Mouse (Mus musculus) hindbrain, embryonic 15.5 days (tissue): Measurements from ENCODE around the gene Pdlim5. TPM values are rescaled to one million over a fixed set of nuclear protein-coding genes. Genes with fewer than 3 reads are reported as not detected.

Experiments used
- ATAC-seq: fragments of 200-750 bp; cut with Nextera tagmentation; 2 replicates; pipeline ENCODE4 v1.8.0; 2017; ENCODE audit warnings: low read depth, moderate number of reproducible peaks, moderate TSS enrichment; ENCODE audit not compliant: low FRiP score
- H3K27ac ChIP-seq: fragments of 300-500 bp; sonication (generic); replicated peaks from 2 replicates; pipeline ENCODE4 v1.5.1; 2015; ENCODE audit warnings: mild to moderate bottlenecking, inconsistent platforms
- H3K27me3 ChIP-seq: fragments of 300-500 bp; sonication (generic); 2 replicates; pipeline ENCODE4 v1.6.1; 2015; ENCODE audit warnings: control low read depth, inconsistent platforms
- H3K36me3 ChIP-seq: fragments of 300-500 bp; sonication (generic); 2 replicates; pipeline ENCODE4 v1.6.1; 2015; ENCODE audit warnings: control low read depth, inconsistent platforms
- H3K4me1 ChIP-seq: fragments of 300-500 bp; sonication (generic); replicated peaks from 2 replicates; pipeline ENCODE4 v1.6.1; 2015; ENCODE audit warnings: control low read depth, inconsistent platforms
- H3K4me2 ChIP-seq: fragments of 300-500 bp; sonication (generic); 2 replicates; pipeline ENCODE4 v1.6.1; 2015; ENCODE audit warnings: moderate library complexity, mild to moderate bottlenecking, inconsistent platforms
- H3K4me3 ChIP-seq: fragments of 300-500 bp; sonication (generic); 2 replicates; pipeline ENCODE4 v1.5.1; 2015; ENCODE audit warnings: mild to moderate bottlenecking, inconsistent platforms
- H3K9ac ChIP-seq: fragments of 300-500 bp; sonication (generic); 2 replicates; pipeline ENCODE4 v1.6.1; 2015; ENCODE audit warnings: inconsistent platforms
- H3K9me3 ChIP-seq: fragments of 300-500 bp; sonication (generic); 2 replicates; pipeline ENCODE4 v1.6.1; 2016; ENCODE audit warnings: control low read depth, inconsistent platforms
- WGBS: fragments of 180-500 bp; shearing (Covaris S2); methylation state at CpG from one replicate; pipeline ENCODE4 v1.1.7; 2015; 5-methylcytosine and 5-hydroxymethylcytosine counted together
- polyA plus RNA-seq: library from polyadenylated mRNA; unstranded; fragments of >200 nt; fragmentation: Nextera tagmentation; extraction: Ambion mirVana; gene quantifications from 2 replicates; pipeline ENCODE4 v1.2.1, GENCODE M21; 2015

The Pdlim5 gene
- polyA plus RNA-seq, 1 experiment from 2014 or later, result 15.0 TPM

- Histone ChIP-seq H3K27ac (no peak overlapping the region), H3K27me3 (peaks cover 6% of the 10 kb centered on the region; the same call in 1 of the 2 replicates), H3K9ac (no peak overlapping the region), H3K9me3 (no peaks in the 10 kb centered on the region), H3K4me2 (no peak overlapping the region), H3K4me3 (no peak overlapping the region), H3K4me1 (peaks cover 15% of the 10 kb centered on the region), H3K36me3 (no peaks in the 10 kb centered on the region)
- 68% methylated on average over 5 of the region's 5 CpGs for WGBS
- ATAC-seq, result no peak
Measured at GRCm38 (mm10) chr3:142391531-142391930, 4.0 kb downstream of the Pdlim5 start.

DNA sequence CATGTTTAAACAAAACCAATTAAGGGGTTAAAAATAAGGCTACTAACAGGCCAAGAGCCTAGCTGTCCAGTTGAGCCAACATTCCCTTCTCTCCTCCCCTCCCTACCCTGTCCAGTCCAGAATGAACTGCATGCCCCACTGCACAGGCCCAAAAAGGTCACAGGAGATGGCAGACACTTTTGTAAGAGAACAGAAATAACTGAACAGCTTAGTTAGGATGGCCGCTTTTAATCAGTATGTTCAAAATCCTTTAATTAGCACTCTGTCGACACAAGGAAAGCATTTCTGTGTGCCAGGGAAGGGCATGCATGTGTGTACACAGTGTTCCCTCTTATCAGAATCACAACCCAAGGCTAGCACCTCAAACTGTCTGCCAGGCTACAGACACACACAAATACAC is 5.2 kb downstream of the Pdlim5 start:
- Histone ChIP-seq H3K9me3 (no peaks in the 10 kb centered on the region), H3K9ac (no peak overlapping the region), H3K4me1 (peaks cover 15% of the 10 kb centered on the region), H3K27me3 (peaks cover 6% of the 10 kb centered on the region; the same call in 1 of the 2 replicates), H3K4me2 (no peak overlapping the region), H3K4me3 (no peak overlapping the region), H3K36me3 (no peaks in the 10 kb centered on the region), H3K27ac (no peak overlapping the region)
- 38% methylated on average over 2 of the region's 2 CpGs for WGBS
- ATAC-seq, result no peak

DNA sequence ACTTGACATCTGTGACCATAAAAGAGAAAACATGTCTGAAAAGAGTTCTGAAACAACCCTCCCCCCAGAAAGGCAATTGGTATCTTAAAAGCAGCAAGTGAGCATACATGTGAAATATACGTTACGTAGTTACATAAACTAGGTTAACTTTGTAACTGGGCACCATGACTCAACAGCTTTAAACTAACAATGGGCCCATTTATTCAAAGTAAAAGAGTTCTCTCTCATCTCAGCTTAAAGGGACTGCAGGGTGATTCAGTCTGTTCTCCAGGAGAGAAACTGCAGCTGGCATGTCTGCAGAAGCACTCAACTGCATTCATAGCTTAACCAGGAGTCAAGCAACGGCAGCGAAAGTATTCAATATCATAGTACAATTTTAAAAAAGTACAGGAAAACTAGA is 7.3 kb downstream of the Pdlim5 start:
- H3K4me1 ChIP-seq, result no peaks in the 10 kb centered on the region
- WGBS, result 80% methylated on average over 4 of the region's 4 CpGs
- no peak for ATAC-seq
- H3K27ac ChIP-seq, result no peak overlapping the region
- no peak overlapping the region for H3K9ac ChIP-seq
- no peaks in the 10 kb centered on the region for H3K36me3 ChIP-seq
- no peaks in the 10 kb centered on the region for H3K9me3 ChIP-seq
- no peak overlapping the region for H3K4me2 ChIP-seq
- no peaks in the 10 kb centered on the region for H3K27me3 ChIP-seq
- no peak overlapping the region for H3K4me3 ChIP-seq

GRCm38 (mm10) chr3:142386505-142386904 is 9.0 kb downstream of the Pdlim5 start:
- H3K36me3 ChIP-seq, result no peaks in the 10 kb centered on the region
- H3K27ac ChIP-seq, result no peak overlapping the region
- no peaks in the 10 kb centered on the region for H3K27me3 ChIP-seq
- H3K4me1 ChIP-seq, result no peaks in the 10 kb centered on the region
- 91% methylated on average over 4 of the region's 4 CpGs for WGBS
- no peak for ATAC-seq
- H3K4me3 ChIP-seq, result no peak overlapping the region
- no peak overlapping the region for H3K9ac ChIP-seq
- no peak overlapping the region for H3K4me2 ChIP-seq
- no peaks in the 10 kb centered on the region for H3K9me3 ChIP-seq

DNA sequence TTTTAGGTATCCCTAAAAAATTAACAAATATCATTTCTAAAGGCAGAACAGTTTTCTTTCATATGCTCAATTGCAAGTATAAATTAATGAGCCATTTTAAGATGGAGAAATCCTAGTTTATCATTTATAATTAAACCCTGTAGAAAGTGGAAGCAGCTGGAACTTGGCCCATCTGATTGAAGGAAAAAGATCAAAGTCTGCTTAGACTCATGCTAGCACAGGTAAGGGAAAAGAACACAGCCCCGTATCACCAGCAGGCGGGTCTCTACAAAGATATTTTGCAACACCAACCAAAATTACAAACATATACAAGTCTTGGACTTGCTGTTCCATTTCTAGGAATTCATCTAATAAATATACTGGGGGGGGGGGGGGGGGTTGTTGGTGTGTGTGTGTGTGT is 9.8 kb downstream of the Pdlim5 start:
- WGBS, result 87% methylated on average over 2 of the region's 2 CpGs
- Histone ChIP-seq H3K4me3 (no peak overlapping the region), H3K27me3 (no peaks in the 10 kb centered on the region), H3K4me2 (no peak overlapping the region), H3K4me1 (no peaks in the 10 kb centered on the region), H3K27ac (no peak overlapping the region), H3K36me3 (no peaks in the 10 kb centered on the region), H3K9ac (no peak overlapping the region), H3K9me3 (no peaks in the 10 kb centered on the region)
- no peak for ATAC-seq

DNA sequence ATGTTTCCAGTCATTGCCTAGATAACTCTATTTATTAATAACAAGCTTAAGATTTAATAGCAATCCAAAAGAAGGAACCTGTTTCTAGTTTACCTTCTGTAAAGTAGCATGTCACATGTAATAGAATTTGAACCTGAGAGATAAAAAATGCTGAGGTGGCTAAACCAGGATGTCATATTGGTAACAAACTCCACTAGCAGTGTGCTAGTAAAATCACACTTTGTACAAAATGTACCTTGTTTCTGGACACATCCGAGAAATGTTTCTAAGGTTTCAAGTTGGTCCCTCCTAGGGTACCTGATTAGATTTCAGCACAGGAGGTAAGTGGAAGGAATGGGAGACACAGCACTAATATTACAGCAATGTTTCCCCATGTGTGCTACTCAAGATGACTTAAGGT is 18.9 kb downstream of the Pdlim5 start:
- Histone ChIP-seq H3K27ac (no peak overlapping the region), H3K4me1 (0 out of 2 replicates have a peak, but pooled peaks cover 3% of the 10 kb centered on the region), H3K9me3 (no peaks in the 10 kb centered on the region), H3K4me3 (no peak overlapping the region), H3K27me3 (no peaks in the 10 kb centered on the region), H3K4me2 (no peak overlapping the region), H3K9ac (no peak overlapping the region), H3K36me3 (no peaks in the 10 kb centered on the region)
- no peak for ATAC-seq
- 87% methylated on average over 1 of the region's 1 CpGs for WGBS

DNA sequence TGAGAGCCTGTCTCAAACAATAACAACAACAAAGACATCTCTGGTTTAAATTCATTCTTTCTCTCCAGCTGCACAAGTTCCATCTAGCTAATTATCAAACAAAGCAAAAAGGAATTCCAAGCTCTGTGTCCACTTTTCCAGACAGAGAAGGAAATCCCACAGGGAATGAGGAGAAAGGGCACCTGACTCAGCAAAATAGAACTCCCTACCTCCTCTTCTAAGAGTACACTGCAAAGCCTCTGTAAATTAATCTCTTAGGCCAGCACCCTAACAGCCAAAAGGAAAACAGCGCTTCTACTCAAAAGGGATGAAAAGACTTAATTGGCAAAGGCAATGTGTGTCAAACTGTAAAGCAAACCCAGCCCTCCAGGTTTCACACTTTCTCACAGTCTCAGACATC is 20.4 kb downstream of the Pdlim5 start:
- Histone ChIP-seq H3K4me1 (0 out of 2 replicates have a peak, but pooled peaks cover 3% of the 10 kb centered on the region), H3K27ac (no peak overlapping the region), H3K27me3 (no peaks in the 10 kb centered on the region), H3K4me3 (no peak overlapping the region), H3K9ac (no peak overlapping the region), H3K36me3 (no peaks in the 10 kb centered on the region), H3K9me3 (no peaks in the 10 kb centered on the region), H3K4me2 (no peak overlapping the region)
- 30% methylated on average over 1 of the region's 1 CpGs for WGBS
- ATAC-seq, result no peak

- Histone ChIP-seq H3K9ac (no peak overlapping the region), H3K9me3 (no peaks in the 10 kb centered on the region), H3K27me3 (no peaks in the 10 kb centered on the region), H3K27ac (no peak overlapping the region), H3K4me3 (no peak overlapping the region), H3K4me1 (0 out of 2 replicates have a peak, but pooled peaks cover 3% of the 10 kb centered on the region), H3K36me3 (no peaks in the 10 kb centered on the region), H3K4me2 (no peak overlapping the region)
- 96% methylated on average over 6 of the region's 6 CpGs for WGBS
- ATAC-seq, result no peak
Measured at GRCm38 (mm10) chr3:142372465-142373147, 22.9 kb downstream of the Pdlim5 start.

- Histone ChIP-seq H3K4me1 (no peaks in the 10 kb centered on the region), H3K27me3 (no peaks in the 10 kb centered on the region)
- 89% methylated on average over 9 of the region's 9 CpGs for WGBS
Measured at GRCm38 (mm10) chr3:142368411-142368810, 27.1 kb downstream of the Pdlim5 start.

GRCm38 (mm10) chr3:142362092-142362491 is 33.4 kb downstream of the Pdlim5 start:
- H3K27me3 ChIP-seq, result no peaks in the 10 kb centered on the region
- H3K4me1 ChIP-seq, result no peaks in the 10 kb centered on the region
- 65% methylated on average over 6 of the region's 6 CpGs for WGBS
- no peak overlapping the region for H3K4me2 ChIP-seq
- H3K27ac ChIP-seq, result no peak overlapping the region
- H3K36me3 ChIP-seq, result no peaks in the 10 kb centered on the region
- ATAC-seq, result no peak
- H3K9ac ChIP-seq, result no peak overlapping the region
- no peaks in the 10 kb centered on the region for H3K9me3 ChIP-seq
- no peak overlapping the region for H3K4me3 ChIP-seq

More at GRCm38 (mm10) chr3:142368411-142368810, 27.1 kb downstream of the Pdlim5 start:
- no peak for ATAC-seq
- Histone ChIP-seq H3K9me3 (no peaks in the 10 kb centered on the region), H3K4me3 (no peak overlapping the region), H3K4me2 (no peak overlapping the region), H3K36me3 (no peaks in the 10 kb centered on the region), H3K9ac (no peak overlapping the region), H3K27ac (no peak overlapping the region)

- no peak overlapping the region for H3K4me3 ChIP-seq
- H3K4me1 ChIP-seq, result no peaks in the 10 kb centered on the region
- H3K9me3 ChIP-seq, result no peaks in the 10 kb centered on the region
- H3K36me3 ChIP-seq, result no peaks in the 10 kb centered on the region
- no peaks in the 10 kb centered on the region for H3K27me3 ChIP-seq
- no peak overlapping the region for H3K9ac ChIP-seq
- H3K4me2 ChIP-seq, result no peak overlapping the region
- no peak for ATAC-seq
- no peak overlapping the region for H3K27ac ChIP-seq
Measured at GRCm38 (mm10) chr3:142358951-142359350, 36.5 kb downstream of the Pdlim5 start.

DNA sequence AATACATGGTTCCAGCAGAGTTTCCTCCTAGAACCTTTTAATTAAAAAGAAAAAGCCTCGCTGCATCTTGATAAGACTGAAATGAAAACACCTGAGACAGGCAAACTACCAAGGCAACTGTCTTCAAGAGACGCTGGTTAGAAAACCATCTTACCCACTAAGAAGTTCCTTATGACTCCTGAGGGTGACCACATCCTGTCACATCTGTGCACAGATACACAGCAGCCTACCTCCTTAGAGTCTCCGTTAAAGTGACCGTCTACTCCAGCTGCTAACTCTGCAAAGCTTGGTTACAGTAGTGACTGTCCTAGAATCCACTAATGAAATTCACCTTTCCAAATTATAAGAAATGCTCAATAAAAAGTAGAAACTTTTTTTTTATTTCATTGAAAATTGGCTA is 38.8 kb downstream of the Pdlim5 start:
- H3K9me3 ChIP-seq, result no peaks in the 10 kb centered on the region
- no peaks in the 10 kb centered on the region for H3K4me1 ChIP-seq
- no peak overlapping the region for H3K27ac ChIP-seq
- no peaks in the 10 kb centered on the region for H3K27me3 ChIP-seq
- no peak overlapping the region for H3K9ac ChIP-seq
- no peak for ATAC-seq
- no peak overlapping the region for H3K4me3 ChIP-seq
- H3K36me3 ChIP-seq, result no peaks in the 10 kb centered on the region
- WGBS, result 83% methylated on average over 4 of the region's 4 CpGs
- no peak overlapping the region for H3K4me2 ChIP-seq

DNA sequence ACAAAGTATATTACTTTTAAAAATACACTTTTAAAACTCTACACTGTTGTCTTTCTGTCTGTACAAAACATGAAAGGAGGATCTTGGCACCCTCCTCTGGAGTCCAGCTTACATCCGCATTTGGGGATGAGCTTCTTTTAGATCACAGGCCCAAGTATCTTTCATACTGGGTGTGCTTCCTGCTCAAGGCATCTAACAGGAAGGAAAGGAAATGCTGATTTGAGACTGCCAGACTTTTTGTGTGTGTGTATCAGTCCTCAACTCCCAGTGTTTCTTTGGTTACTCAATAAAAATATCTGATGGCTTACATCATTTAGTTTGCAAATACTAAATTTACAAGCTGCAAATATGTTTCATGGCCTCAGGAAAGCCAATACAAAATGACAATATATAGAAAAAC is 42.3 kb downstream of the Pdlim5 start:
- Histone ChIP-seq H3K27ac (no peak overlapping the region), H3K9me3 (no peaks in the 10 kb centered on the region), H3K4me3 (no peak overlapping the region), H3K4me2 (no peak overlapping the region), H3K9ac (no peak overlapping the region), H3K27me3 (no peaks in the 10 kb centered on the region), H3K4me1 (no peaks in the 10 kb centered on the region), H3K36me3 (no peaks in the 10 kb centered on the region)
- WGBS, result 84% methylated on average over 1 of the region's 1 CpGs
- no peak for ATAC-seq
